Mouse (Mus musculus): Measurements from ENCODE around the gene Rbm28.

- TF ChIP-seq CTCF (IDR thresholded peaks at IDR 0.05; ENCODE audit: low read depth, low read length), result no peak
- TF ChIP-seq POLR2A (IDR thresholded peaks at IDR 0.05; ENCODE audit: borderline replicate concordance, low read depth, low read length), result no peak
Measured at GRCm38 (mm10) chr6:29117417-29118104, 47.2 kb downstream of the Rbm28 start.

Measured in bone marrow macrophage, adult 2 months (primary cell).